Mouse (Mus musculus) retina, postnatal 7 days (tissue): ENCODE measurements around the gene Pced1b.

Source experiments
- DNase-seq: peaks from one replicate; pipeline ENCODE4 v3.0.0-alpha.2; 2012; ENCODE audit warnings: low read depth, low spot score

Pced1b gene

GRCm38 (mm10) chr15:97256411-97256810 is 9.5 kb downstream of the Pced1b start:
- no peak for DNase-seq

GRCm38 (mm10) chr15:97257206-97257775 is 10.4 kb downstream of the Pced1b start:
- DNase-seq: no peak

- no peak for DNase-seq
These were observed 11.8 kb downstream of the Pced1b start for GRCm38 (mm10) chr15:97258483-97259230.

GRCm38 (mm10) chr15:97259300-97259699 is 12.4 kb downstream of the Pced1b start:
- no peak for DNase-seq

- DNase-seq: no peak
These were observed 13.2 kb downstream of the Pced1b start for GRCm38 (mm10) chr15:97259968-97260597.

GRCm38 (mm10) chr15:97262251-97262650 is 15.3 kb downstream of the Pced1b start:
- DNase-seq: no peak

GRCm38 (mm10) chr15:97266236-97266845 is 19.4 kb downstream of the Pced1b start:
- DNase-seq: no peak

- DNase-seq: no peak
These were observed 20.3 kb downstream of the Pced1b start for GRCm38 (mm10) chr15:97267094-97267695.

- no peak for DNase-seq
These were observed 25.2 kb downstream of the Pced1b start for GRCm38 (mm10) chr15:97271985-97272697.

- DNase-seq: no peak
These were observed 25.9 kb downstream of the Pced1b start for GRCm38 (mm10) chr15:97272831-97273230.

- no peak for DNase-seq
These were observed 28.9 kb downstream of the Pced1b start for GRCm38 (mm10) chr15:97275626-97276395.

GRCm38 (mm10) chr15:97276660-97277153 is 29.8 kb downstream of the Pced1b start:
- no peak for DNase-seq

- DNase-seq: no peak
These were observed 30.4 kb downstream of the Pced1b start for GRCm38 (mm10) chr15:97277328-97277727.

- DNase-seq: no peak
These were observed 31.5 kb downstream of the Pced1b start for GRCm38 (mm10) chr15:97278340-97278948.

- no peak for DNase-seq
These were observed 33.2 kb downstream of the Pced1b start for GRCm38 (mm10) chr15:97280131-97280530.

GRCm38 (mm10) chr15:97280776-97281175 is 33.9 kb downstream of the Pced1b start:
- no peak for DNase-seq

- DNase-seq: no peak
These were observed 35.0 kb downstream of the Pced1b start for GRCm38 (mm10) chr15:97281712-97282571.

- no peak for DNase-seq
These were observed 35.6 kb downstream of the Pced1b start for GRCm38 (mm10) chr15:97282572-97282881.

- DNase-seq: no peak
These were observed 37.3 kb downstream of the Pced1b start for GRCm38 (mm10) chr15:97284201-97284600.
